Mouse (Mus musculus): ENCODE data around the gene B4galt3. TPM values are rescaled to one million over a fixed set of nuclear protein-coding genes. Genes with fewer than 3 reads are reported as not detected.
A peak's percentile ranks its signal among the peaks of the same experiment; 100 is the strongest.

B4galt3 gene
- 10 to 100 TPM; 15.4 to 20.8 (median 19.1) TPM for total RNA-seq (2022)

DNA sequence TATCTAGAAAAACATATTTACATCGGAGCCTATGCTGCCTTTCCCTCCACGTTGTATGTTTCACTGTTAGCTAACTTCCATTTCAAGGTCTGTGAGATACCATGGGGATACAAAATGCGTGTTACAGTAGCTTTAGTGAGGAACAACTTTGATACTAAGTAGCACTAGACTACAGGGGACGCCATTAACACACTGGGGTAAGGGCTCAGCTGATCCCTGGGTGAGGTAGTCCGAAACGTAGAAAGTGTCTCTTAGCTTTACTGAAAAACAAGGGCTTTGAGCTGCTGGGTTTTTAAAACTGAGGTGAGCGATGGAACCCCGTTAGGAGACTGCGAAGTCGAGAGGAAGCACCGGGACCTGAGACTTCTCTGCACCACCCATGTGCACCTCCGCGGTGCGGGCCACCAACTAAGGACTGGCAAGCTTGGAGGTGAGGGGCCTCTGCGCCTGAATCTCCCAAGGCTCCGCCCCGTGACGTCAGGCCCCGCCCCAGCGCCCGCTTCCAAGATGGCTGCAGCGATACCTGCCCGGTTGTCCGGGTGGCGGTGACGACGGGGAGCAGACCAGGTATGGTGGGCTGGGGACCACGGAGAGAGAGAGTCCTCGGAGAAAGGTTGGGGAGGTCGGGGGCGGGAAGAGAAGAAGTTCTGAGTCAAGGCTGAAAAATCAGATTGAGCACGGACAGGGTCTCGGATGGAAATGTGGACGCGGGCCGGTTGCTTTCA is at the start of gene B4galt3:
Gene B4galt3 (plus strand): TSS at position 481 of the 725 bp plus-strand sequence.
- DNase-seq (ENCODE audit: low spot score), result peak; percentile 96

GRCm38 (mm10) chr1:171220871-171221270 is 49.3 kb upstream of the B4galt3 start:
- peak; percentile 86 for DNase-seq (ENCODE audit: low spot score)

- no peak for DNase-seq (ENCODE audit: low spot score)
Observed at GRCm38 (mm10) chr1:171221281-171222193, 48.6 kb upstream of the B4galt3 start.

DNA sequence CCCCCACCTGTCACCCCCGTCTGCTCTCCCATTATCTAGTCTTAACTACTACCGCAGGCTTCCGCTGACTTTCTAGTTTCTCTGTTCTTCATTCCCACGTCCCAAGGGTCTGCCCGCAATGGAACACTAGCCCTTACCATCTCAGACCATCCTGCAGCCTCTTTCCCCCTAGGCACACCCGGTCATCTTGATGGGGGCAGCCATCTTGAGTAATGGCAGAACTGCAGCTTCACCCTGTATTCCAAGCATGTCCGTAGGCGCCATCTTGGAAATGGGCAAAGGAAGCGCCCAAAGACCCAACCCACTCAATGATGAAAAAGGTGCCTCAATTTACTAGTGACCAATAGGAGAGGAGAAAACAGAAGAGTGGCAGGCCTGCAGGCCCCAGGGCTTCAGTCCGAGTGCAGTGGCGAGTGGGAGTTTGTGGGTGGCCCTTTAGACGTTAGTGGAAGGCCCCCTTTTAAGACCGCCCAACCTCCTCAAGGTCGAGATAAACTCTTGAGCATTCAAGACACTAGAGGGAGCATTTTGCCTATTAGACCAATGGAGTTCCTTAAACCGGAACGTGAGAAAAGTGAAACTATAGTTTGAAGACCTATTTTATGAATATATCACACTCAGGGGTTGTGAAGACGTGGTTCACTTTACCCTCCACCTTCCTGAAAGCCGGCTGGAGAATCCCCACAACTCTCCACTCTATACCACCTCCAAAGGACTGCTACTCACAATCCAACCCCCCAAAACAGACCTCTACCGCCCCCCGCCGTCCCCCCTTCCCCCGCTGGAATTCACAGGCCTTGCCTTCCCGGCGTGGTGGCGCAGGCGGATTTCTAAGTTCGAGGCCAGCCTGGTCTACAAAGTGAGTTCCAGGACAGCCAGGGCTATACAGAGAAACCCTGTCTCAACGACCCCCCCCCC is 47.6 kb upstream of the B4galt3 start, which contains the start of gene Tomm40l:
Gene Tomm40l (minus strand): TSS at position 277 of the 918 bp plus-strand sequence.
- DNase-seq (ENCODE audit: low spot score), result peak; percentile 98

DNA sequence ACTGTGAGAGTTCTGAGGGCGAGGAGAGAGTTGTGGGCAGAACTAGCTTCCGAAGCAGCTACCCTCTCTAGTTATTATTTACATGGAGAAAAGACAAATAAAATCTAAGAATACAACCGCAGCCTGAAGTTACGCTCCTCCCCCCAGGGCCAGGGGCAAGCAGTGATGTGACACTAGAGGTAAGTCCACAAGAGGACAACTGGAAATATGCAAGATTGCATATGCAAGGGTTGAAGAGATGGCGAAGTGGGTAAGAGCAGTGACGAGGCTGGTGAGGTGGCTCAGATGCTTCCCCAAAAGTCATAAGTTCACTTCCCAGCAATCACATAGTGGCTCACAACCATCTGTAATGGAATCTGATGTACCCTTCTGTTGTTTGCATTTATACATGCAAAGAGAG is 47.0 kb upstream of the B4galt3 start:
- DNase-seq (ENCODE audit: low spot score), result no peak

GRCm38 (mm10) chr1:171223796-171224195 is 46.3 kb upstream of the B4galt3 start:
- DNase-seq (ENCODE audit: low spot score), result no peak

- no peak for DNase-seq (ENCODE audit: low spot score)
Observed at GRCm38 (mm10) chr1:171224857-171225256, 45.3 kb upstream of the B4galt3 start, which contains the start of gene Apoa2. Gene Apoa2, plus strand, starts transcription at chr1:171225054.

DNA sequence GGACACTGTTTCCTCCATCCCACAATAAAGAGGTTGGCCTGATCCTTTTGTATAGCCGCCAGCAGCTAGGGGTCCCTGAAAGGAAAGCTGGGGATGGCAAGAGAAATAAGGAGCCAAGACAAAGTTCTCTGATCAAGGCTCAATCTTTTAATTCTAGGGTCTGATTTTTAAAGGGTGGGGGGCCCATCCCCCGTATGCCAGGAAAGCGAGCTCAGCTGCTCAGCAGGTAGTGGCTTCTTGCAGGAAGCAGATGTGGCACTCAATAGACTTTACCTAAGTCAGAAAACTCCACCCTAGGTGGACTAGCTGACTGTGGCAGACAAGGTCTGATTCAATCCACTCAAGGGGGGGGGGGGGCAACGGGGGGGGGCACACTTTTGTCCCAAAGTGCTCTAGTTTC is 43.3 kb upstream of the B4galt3 start:
- DNase-seq (ENCODE audit: low spot score), result no peak

GRCm38 (mm10) chr1:171227879-171228278 is 42.2 kb upstream of the B4galt3 start:
- DNase-seq (ENCODE audit: low spot score), result no peak

DNA sequence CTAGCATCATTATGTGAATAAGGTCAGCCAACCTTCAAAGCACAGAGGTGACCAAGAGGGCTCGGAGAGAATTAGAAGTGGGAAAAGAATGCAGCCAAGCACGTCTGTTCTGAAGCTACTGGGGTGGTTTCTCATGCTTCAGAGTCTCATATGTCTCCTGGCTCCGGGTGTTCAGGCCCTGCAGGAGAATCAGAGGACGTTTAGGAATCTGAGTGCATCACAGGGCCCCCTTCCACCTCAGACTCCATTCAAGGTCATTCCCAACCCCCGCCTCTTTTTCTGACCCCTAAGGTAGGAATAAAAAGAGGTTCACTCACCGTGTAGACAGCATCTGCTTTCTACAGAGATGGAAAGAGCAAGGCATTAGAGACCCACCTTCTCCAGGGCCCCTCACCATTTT is 40.4 kb upstream of the B4galt3 start:
- DNase-seq (ENCODE audit: low spot score), result no peak

DNA sequence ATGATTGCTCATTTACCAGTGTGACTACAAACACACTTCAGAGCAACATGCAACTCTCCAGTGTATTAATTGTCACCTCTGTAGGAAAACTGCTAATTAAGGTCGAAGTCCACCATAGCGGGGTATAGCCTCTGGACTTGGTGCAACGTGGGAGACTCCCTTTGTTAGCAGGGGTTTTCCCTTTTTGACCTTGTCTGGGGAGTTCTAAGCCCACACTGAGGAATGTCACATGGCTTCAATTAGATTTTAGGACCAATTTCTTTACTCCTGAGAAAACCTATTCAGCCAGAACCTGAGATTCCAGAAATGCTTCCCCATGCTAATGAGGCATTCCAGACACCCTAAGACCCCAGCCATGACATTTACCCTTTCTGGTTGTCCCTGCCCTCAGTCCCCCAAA is 39.9 kb upstream of the B4galt3 start:
- no peak for DNase-seq (ENCODE audit: low spot score)

GRCm38 (mm10) chr1:171231844-171232243 is 38.3 kb upstream of the B4galt3 start:
- DNase-seq (ENCODE audit: low spot score), result no peak

DNA sequence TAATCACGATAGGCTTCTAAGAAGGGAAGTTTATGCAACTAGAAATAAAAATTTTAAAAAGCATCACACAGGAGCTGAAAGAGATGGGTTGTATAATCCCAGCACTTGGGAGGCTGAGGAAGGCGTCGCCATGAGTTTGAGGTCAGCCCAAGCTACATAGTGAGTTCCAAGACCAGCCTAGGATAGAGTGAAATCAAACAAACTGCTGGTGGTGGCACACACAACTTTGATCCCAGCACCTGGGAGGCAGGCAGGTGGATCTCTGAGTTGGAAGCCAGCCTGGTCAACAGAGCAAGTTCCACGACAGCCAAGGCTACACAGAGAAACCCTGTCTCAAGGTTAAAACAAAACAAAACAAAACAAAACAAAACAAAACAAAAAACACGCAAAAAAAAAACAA is 37.8 kb upstream of the B4galt3 start:
- DNase-seq (ENCODE audit: low spot score), result no peak

- no peak for DNase-seq (ENCODE audit: low spot score)
Observed at GRCm38 (mm10) chr1:171232800-171233730, 37.1 kb upstream of the B4galt3 start.

GRCm38 (mm10) chr1:171234126-171234525 is 36.0 kb upstream of the B4galt3 start, which contains the start of gene Fcer1g:
Gene Fcer1g, minus strand, starts transcription at chr1:171234365.
- no peak for DNase-seq (ENCODE audit: low spot score)

GRCm38 (mm10) chr1:171234538-171234937 is 35.6 kb upstream of the B4galt3 start:
- DNase-seq (ENCODE audit: low spot score), result no peak

DNA sequence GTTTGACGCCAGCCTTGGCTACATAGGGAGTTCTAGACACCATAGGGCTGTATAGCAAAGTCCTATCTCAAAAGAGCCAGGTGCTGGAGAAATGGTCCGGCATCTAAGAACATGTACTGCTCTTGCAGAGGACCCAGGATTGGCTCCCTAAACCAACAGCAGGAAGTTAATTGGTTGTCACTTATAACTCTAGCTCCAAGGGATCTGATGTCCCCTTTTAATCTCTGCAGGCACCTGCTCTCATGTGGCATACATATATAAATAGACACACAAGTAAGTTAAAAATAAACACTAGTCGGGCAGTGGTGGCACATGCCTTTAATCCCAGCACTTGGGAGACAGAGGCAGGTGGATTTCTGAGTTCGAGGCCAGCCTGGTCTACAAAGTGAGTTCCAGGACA is 34.3 kb upstream of the B4galt3 start:
- DNase-seq (ENCODE audit: low spot score), result no peak

- no peak for DNase-seq (ENCODE audit: low spot score)
Observed at GRCm38 (mm10) chr1:171237438-171237837, 32.7 kb upstream of the B4galt3 start.

DNA sequence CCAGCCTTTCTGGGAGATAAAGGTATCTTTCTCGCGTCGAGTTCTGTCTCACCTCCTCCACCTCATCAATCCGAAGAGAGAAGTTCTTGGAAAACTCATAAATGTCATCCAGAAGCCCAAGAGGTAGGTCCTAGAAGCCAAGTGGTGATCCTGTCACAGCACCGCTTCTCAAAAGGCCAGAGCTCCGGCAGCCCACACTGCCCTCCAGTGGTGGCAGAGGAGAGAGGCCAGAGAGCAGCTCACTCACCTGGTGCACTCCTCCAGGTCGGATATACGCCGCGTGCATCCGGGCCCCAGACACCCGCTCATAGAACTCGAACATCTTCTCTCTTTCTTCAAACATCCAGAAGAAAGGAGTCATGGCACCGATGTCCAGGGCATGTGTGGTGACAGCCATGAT is 31.7 kb upstream of the B4galt3 start:
- no peak for DNase-seq (ENCODE audit: low spot score)
